Mouse (Mus musculus): Measurements from ENCODE around the gene Stard9. TPM values are rescaled to one million over a fixed set of nuclear protein-coding genes. Genes with fewer than 3 reads are reported as not detected.

The Stard9 gene
- polyA plus RNA-seq, 1 experiment from 2014 or later, result 2.3 TPM

- DNase-seq (ENCODE audit: low spot score), result no peak
Measured at GRCm38 (mm10) chr2:120723621-120724020, 94.7 kb downstream of the Stard9 start.

DNA sequence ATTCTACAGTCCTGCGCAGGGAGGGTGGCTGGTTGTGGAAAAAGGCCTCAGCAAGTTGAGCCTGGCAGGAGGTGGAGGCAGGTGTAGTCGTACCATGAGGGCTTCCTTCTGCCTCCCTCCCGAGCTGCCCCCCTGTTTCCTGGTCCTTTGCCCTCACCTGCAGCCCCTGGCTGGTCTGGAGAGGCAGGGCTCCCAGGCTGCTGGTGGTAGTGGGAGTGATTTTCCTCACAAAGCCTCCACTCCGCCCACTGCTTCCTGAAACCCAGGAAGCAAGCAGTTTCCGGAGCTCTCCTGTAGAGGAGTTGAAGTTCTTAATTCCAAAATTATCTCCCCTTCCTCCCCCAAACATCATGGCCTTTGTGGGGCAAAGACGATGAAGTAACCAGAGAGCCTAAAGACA, 95.3 kb downstream of the Stard9 start:
- no peak for DNase-seq (ENCODE audit: low spot score)

- peak; percentile 15 for DNase-seq (ENCODE audit: low spot score)
Measured at GRCm38 (mm10) chr2:120729775-120730585, 101.1 kb downstream of the Stard9 start.

DNA sequence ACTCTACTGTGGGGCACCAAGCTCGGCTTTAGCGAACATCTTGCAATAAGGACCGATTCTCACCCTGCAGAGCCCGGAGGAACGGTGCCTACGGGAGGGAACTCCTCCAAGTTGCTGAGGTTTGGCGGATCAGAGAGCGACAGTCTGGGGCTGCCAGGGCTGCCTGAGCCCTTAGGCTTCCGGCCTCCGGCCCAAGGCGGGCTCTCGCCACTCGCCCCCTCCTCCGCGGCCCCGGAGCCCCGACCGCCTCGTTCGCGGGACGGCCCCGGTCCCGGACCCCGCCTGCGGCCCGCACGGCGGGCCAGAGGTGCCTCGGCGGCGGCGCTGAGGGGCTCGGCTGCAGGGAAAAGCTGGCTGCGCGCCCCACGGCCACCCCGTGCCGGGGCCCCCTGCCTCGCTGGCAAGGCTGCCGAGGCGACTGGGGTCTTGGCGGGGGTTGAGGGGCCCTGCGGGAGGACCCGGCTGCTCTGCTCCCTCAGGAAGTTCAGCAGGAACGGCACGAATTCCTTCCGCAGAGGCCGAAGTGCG, 101.8 kb downstream of the Stard9 start:
- DNase-seq (ENCODE audit: low spot score), result peak; percentile 27

- peak; percentile 93 for DNase-seq (ENCODE audit: low spot score)
Measured at GRCm38 (mm10) chr2:120731167-120731862, 102.4 kb downstream of the Stard9 start.

- no peak for DNase-seq (ENCODE audit: low spot score)
Measured at GRCm38 (mm10) chr2:120731877-120732530, 103.1 kb downstream of the Stard9 start.

GRCm38 (mm10) chr2:120745496-120745895, 116.6 kb downstream of the Stard9 start:
- DNase-seq (ENCODE audit: low spot score), result no peak

- no peak for DNase-seq (ENCODE audit: low spot score)
Measured at GRCm38 (mm10) chr2:120748041-120748440, 119.1 kb downstream of the Stard9 start.

DNA sequence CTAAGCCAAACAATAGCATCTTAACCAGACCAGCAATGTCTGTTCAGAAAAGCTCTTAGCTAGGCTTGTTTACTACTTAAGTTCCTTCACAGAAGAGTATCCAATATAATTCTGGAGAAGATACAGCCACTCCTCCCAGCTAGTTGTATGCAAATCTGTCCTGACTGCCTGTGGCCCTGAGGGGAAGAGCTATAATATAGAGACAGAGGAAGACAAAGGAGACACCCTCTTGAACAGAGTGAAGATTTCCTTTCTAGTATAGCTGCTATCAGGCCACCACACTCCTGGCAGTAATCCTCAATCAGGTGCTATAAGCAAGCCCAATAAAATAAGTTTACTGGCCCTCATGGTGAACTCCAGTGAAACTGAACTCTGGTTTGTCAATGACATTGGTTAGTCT, 133.0 kb downstream of the Stard9 start:
- no peak for DNase-seq (ENCODE audit: low spot score)

- DNase-seq (ENCODE audit: low spot score), result no peak
Measured at GRCm38 (mm10) chr2:120770265-120770935, 141.5 kb downstream of the Stard9 start.

Other genes with a start within 250 kb of the Stard9 start
- 24.1 and 31.9 TPM in 2 replicates for gene Ganc, start 225.2 kb upstream of the Stard9 start, polyA plus RNA-seq (2015; fragmentation: Nextera tagmentation; extraction: Ambion mirVana)
- 21.7 and 26.1 TPM in 2 replicates for gene Tmem87a, start 225.0 kb upstream of the Stard9 start, polyA plus RNA-seq (2015; fragmentation: Nextera tagmentation; extraction: Ambion mirVana)
- 90.9 and 99.1 TPM in 2 replicates for gene Capn3, start 173.1 kb upstream of the Stard9 start, polyA plus RNA-seq (2015; fragmentation: Nextera tagmentation; extraction: Ambion mirVana)
- gene Zfp106, start 65.3 kb upstream of the Stard9 start, polyA plus RNA-seq (2015; fragmentation: Nextera tagmentation; extraction: Ambion mirVana), result 50.0 and 59.5 TPM in 2 replicates
- gene Snap23, start 61.5 kb upstream of the Stard9 start, polyA plus RNA-seq (2015; fragmentation: Nextera tagmentation; extraction: Ambion mirVana), result 33.9 and 40.6 TPM in 2 replicates
- 20.5 and 25.8 TPM in 2 replicates for gene Haus2, start 19.7 kb upstream of the Stard9 start, polyA plus RNA-seq (2015; fragmentation: Nextera tagmentation; extraction: Ambion mirVana)
- 22.0 and 25.2 TPM in 2 replicates for gene Lrrc57, start 19.6 kb upstream of the Stard9 start, polyA plus RNA-seq (2015; fragmentation: Nextera tagmentation; extraction: Ambion mirVana)
- gene Cdan1, start 221.0 kb downstream of the Stard9 start, polyA plus RNA-seq (2015; fragmentation: Nextera tagmentation; extraction: Ambion mirVana), result 8.2 and 8.7 TPM in 2 replicates
- gene Ttbk2, start 221.5 kb downstream of the Stard9 start, polyA plus RNA-seq (2015; fragmentation: Nextera tagmentation; extraction: Ambion mirVana), result 2.7 and 3.7 TPM in 2 replicates

Measured in thymus, postnatal 0 days (tissue).